Mouse (Mus musculus) heart, postnatal 0 days (tissue): Measurements from ENCODE around the gene Krr1. TPM values are rescaled to one million over a fixed set of nuclear protein-coding genes. Genes with fewer than 3 reads are reported as not detected.
"Not testable (repeated sequence)": the region's sequence is repeated elsewhere in the genome, so short reads cannot be mapped to it uniquely, and the experiment has no call there.

ENCODE experiments used
- ATAC-seq: fragments of 200-750 bp; cut with Nextera tagmentation; 2 replicates; pipeline ENCODE4 v1.8.0; 2017; ENCODE audit warnings: low read depth, moderate number of reproducible peaks, moderate library complexity; ENCODE audit not compliant: insufficient read depth
- DNase-seq: peaks from one replicate; pipeline ENCODE4 v3.0.0-alpha.2; 2016; ENCODE audit warnings: low spot score
- H3K27ac ChIP-seq: fragments of 300-500 bp; sonication (generic); 2 replicates; pipeline ENCODE4 v1.5.1; 2014; ENCODE audit warnings: low read depth, mild to moderate bottlenecking
- H3K27me3 ChIP-seq: fragments of 300-500 bp; sonication (generic); 2 replicates; pipeline ENCODE4 v1.6.1; 2014; ENCODE audit warnings: low read length, mixed read lengths; ENCODE audit not compliant: control insufficient read depth, insufficient read depth
- H3K36me3 ChIP-seq: fragments of 300-500 bp; sonication (generic); replicated peaks from 2 replicates; pipeline ENCODE4 v1.6.1; 2014; ENCODE audit warnings: low read length, mixed read lengths; ENCODE audit not compliant: control insufficient read depth, insufficient read depth
- H3K4me1 ChIP-seq: fragments of 300-500 bp; sonication (generic); 2 replicates; pipeline ENCODE4 v1.6.1; 2014; ENCODE audit warnings: antibody characterized with exemption; ENCODE audit not compliant: control insufficient read depth, insufficient read depth
- H3K4me2 ChIP-seq: fragments of 300-500 bp; sonication (generic); 2 replicates; pipeline ENCODE4 v1.6.1; 2014; ENCODE audit warnings: low read depth, mild to moderate bottlenecking, low read length, moderate library complexity
- H3K4me3 ChIP-seq: fragments of 300-500 bp; sonication (generic); 2 replicates; pipeline ENCODE4 v1.5.1; 2014; ENCODE audit warnings: low read depth, low read length
- H3K9ac ChIP-seq: fragments of 300-500 bp; sonication (generic); replicated peaks from 2 replicates; pipeline ENCODE4 v1.6.1; 2014; ENCODE audit warnings: low read depth, low read length, mixed read lengths
- H3K9me3 ChIP-seq: fragments of 300-500 bp; sonication (generic); replicated peaks from 2 replicates; pipeline ENCODE4 v1.6.1; 2016; ENCODE audit warnings: low read length; ENCODE audit not compliant: control insufficient read depth
- CTCF ChIP-seq: IDR thresholded peaks from 2 replicates; pipeline ENCODE4 v1.5.1; 2016; ENCODE audit warnings: antibody characterized with exemption, control low read depth, low read depth
- EP300 ChIP-seq: IDR thresholded peaks from 2 replicates; pipeline ENCODE4 v1.6.1; 2016; ENCODE audit warnings: antibody characterized with exemption, low read depth
- WGBS: fragments of 180-500 bp; shearing (Covaris S2); extraction: QIAGEN DNeasy Blood & Tissue Kit; methylation state at CpG from one replicate; pipeline ENCODE4 v1.1.7; 2014; 5-methylcytosine and 5-hydroxymethylcytosine counted together
- polyA plus RNA-seq: library from polyadenylated mRNA; unstranded; fragments of >200 nt; fragmentation: Nextera tagmentation; extraction: Ambion mirVana; gene quantifications from 2 replicates; pipeline ENCODE4 v1.2.1, GENCODE M21; 2015
- total RNA-seq: library from RNA; depleted of rRNA; stranded (reverse); fragments of >200 nt; gene quantifications from 2 replicates; pipeline ENCODE4 v1.2.3, GENCODE M21; 2014; ENCODE audit warnings: low replicate concordance

Gene Krr1
- total and polyA plus RNA-seq, 2 experiments from 2014 or later = 15.9 to 16.0 TPM

- Histone ChIP-seq H3K9me3 (no peaks in the 10 kb centered on the region), H3K9ac (no peak overlapping the region), H3K36me3 (no peaks in the 10 kb centered on the region), H3K4me1 (no peaks in the 10 kb centered on the region), H3K4me2 (no peak overlapping the region), H3K27me3 (no peaks in the 10 kb centered on the region), H3K27ac (no peak overlapping the region), H3K4me3 (no peak overlapping the region)
- ATAC-seq (no peak), DNase-seq (no peak)
- 56% methylated on average over 3 of the region's 3 CpGs for WGBS
- TF ChIP-seq EP300 (no peak), CTCF (no peak)
Observed at GRCm38 (mm10) chr10:111999765-112000164, 27.3 kb downstream of the Krr1 start.

DNA sequence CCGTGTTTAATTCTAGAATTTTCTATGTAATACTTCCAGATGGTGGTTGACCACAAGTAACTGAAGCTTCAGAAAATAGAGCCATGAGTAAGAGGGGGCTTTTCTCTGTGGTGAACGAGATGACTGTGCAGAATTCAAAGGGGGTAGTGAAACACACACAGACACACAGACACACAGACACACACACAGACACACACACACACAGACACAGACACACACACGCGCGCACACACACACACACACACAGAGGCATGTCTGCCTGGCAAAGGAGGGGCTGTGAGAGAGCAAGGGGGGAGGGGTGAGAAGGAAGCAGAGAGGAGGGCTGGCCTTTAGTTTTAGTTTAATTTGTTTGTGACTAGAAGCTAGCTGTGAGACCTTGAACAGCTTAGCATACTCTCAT lies 28.1 kb downstream of the Krr1 start:
- no peak for ATAC-seq
- Histone ChIP-seq H3K4me2 (no peak overlapping the region), H3K9ac (no peak overlapping the region), H3K9me3 (no peaks in the 10 kb centered on the region), H3K27ac (no peak overlapping the region), H3K4me1 (no peaks in the 10 kb centered on the region), H3K36me3 (no peaks in the 10 kb centered on the region), H3K27me3 (no peaks in the 10 kb centered on the region), H3K4me3 (no peak overlapping the region)
- TF ChIP-seq CTCF (no peak), EP300 (no peak)
- DNase-seq = no peak
- 73% methylated on average over 5 of the region's 5 CpGs for WGBS

DNA sequence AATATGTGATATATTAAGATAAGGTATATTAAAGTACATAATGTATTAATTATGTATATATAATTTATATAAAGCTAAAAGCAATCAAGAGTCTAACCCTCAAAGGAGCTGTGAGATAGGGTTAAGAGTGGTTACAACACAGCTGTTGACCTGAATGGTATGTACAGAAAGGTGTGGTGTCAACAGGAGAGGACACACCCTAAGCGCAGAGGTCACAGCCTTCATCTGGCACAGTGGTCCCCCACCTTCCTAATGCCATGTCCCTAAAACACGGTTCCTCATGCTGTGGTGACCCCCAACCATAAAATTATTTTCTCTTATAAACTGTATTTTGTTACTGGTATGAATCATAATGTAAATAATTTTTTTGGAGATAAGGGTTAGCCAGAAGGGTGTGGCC lies 28.9 kb downstream of the Krr1 start:
- Histone ChIP-seq H3K27ac (no peak overlapping the region), H3K4me2 (no peak overlapping the region), H3K4me1 (no peaks in the 10 kb centered on the region), H3K36me3 (no peaks in the 10 kb centered on the region), H3K9me3 (no peaks in the 10 kb centered on the region), H3K4me3 (no peak overlapping the region), H3K27me3 (no peaks in the 10 kb centered on the region), H3K9ac (no peak overlapping the region)
- TF ChIP-seq EP300 (no peak), CTCF (no peak)
- DNase-seq (no peak), ATAC-seq (no peak)
- 80% methylated on average over 2 of the region's 2 CpGs for WGBS

DNA sequence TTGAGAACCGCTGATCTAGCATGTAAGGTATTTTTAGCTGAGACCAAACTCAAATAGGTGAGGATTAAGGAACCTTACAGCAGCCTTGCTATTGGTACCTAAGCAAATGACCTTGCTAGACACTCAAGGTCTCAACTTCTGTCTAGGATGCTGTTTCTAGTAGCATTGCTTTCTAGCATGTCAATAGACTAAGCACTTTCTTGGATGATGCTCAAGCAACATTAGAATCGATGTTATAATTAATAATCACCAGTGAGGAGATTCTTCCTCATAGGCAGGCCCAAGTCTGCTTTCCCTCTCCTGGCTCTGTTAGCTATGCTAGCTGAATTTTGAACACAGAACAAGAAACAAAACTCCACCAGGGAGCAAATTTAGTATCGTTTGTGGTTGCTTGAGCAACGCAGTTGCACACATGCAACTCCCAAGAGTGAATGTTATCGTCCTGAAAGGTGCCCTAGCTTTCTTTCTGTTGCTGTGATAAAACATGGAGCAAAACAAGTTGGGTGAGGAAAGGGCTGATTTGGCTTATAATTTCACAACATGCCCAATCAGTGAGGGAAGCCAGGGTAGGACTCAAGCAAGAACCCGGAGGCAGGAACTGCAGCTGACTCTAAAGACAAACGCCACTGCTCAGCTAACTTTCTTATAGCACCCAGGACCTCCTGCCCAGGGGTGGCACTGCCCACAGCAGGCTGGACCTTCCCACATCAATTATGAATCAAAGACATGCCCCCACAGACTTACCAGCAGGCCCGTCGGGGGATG lies 29.5 kb downstream of the Krr1 start:
- no peak overlapping the region for H3K4me3 ChIP-seq
- 76% methylated on average over 9 of the region's 9 CpGs for WGBS
- no peak overlapping the region for H3K9ac ChIP-seq
- H3K4me1 ChIP-seq = no peaks in the 10 kb centered on the region
- H3K27me3 ChIP-seq = no peaks in the 10 kb centered on the region
- ATAC-seq = no peak
- no peak for TF ChIP-seq EP300
- H3K9me3 ChIP-seq = no peaks in the 10 kb centered on the region
- no peak overlapping the region for H3K4me2 ChIP-seq
- H3K27ac ChIP-seq = no peak overlapping the region
- DNase-seq = no peak
- no peaks in the 10 kb centered on the region for H3K36me3 ChIP-seq

DNA sequence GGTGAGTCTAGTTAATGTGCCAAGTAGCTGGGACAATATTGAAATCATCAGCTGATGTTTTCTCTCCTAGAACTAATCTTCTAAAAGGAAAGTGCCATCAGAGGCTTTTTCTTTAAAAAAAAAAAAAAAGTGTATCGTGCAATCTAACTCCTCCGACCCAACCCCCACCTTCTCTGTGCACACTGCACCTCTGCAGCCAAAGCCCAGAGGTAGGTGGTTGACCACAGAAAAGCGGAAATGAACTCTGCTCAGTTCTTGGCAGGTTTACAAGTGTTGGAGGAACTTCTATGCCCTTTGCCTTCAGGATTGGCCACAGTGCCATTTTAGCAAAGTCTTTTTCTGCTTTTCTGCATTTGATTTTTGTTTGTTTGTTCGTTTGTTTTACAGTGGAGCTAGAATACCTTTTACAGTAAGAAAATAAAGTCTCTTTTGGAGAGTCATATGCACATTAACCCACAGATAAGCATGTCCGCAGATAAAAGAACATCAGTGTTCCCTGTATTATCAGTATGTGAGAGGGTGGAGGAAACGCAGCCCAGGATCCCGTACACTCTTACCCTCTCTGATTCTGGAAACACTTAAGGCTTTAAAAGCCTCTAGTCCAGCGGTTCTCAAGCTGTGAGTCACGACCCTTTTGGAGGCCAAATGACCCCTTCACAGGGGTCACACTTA lies 30.2 kb downstream of the Krr1 start, which contains the start of gene Glipr1:
Glipr1 (minus strand) TSS at position 88 of the 672 bp plus-strand sequence.
- H3K27ac ChIP-seq = no peak within 1 kb of the TSS
- TF ChIP-seq EP300 (no peak), CTCF (no peak)
- H3K4me2 ChIP-seq = no peak within 1 kb of the TSS
- no peak within 1 kb of the TSS for H3K9ac ChIP-seq
- no peaks in the 10 kb centered on the region for H3K9me3 ChIP-seq
- no peaks in the 10 kb centered on the region for H3K4me1 ChIP-seq
- no peaks in the 10 kb centered on the region for H3K27me3 ChIP-seq
- WGBS = 35% methylated on average over 9 of the region's 9 CpGs
- DNase-seq (no peak), ATAC-seq (no peak)
- no peak within 1 kb of the TSS for H3K4me3 ChIP-seq
- no peaks in the 10 kb centered on the region for H3K36me3 ChIP-seq

- WGBS = 60% methylated on average over 1 of the region's 1 CpGs
- H3K27ac ChIP-seq, ATAC-seq: not testable (repeated sequence)
Observed at GRCm38 (mm10) chr10:112009511-112009910, 37.0 kb downstream of the Krr1 start.

More at GRCm38 (mm10) chr10:112009511-112009910, 37.0 kb downstream of the Krr1 start:
- not testable (repeated sequence) for H3K4me3 ChIP-seq, H3K4me2 ChIP-seq, H3K27me3 ChIP-seq, H3K36me3 ChIP-seq, DNase-seq, H3K9me3 ChIP-seq, H3K4me1 ChIP-seq, H3K9ac ChIP-seq
